In genomic region chr2:120850424-120851082, GRCm38 (mm10) we compare ENCODE assay signal across 8 mouse cellular contexts. TPM values are rescaled to one million over a fixed set of nuclear protein-coding genes. Genes with fewer than 3 reads are reported as not detected.
A peak's percentile ranks its signal among the peaks of the same experiment; 100 is the strongest.
DNase-seq lines count a peak whose midpoint lies in the region; ATAC-seq and TF ChIP-seq lines count a peak whose summit lies in the region.

Gene Ttbk2, minus strand, starts transcription at chr2:120850604.

- H3K9ac ChIP-seq in embryonic facial prominence, embryonic 13.5 days = peak within 1 kb of the TSS; percentile 88
- H3K9ac ChIP-seq in limb, embryonic 12.5 days (replicated peaks) = peak within 1 kb of the TSS; percentile 86
- H3K9ac ChIP-seq in midbrain, embryonic 15.5 days = peak within 1 kb of the TSS; percentile 89

- no peak for TF ChIP-seq CTCF in kidney, adult 2 months (conservative IDR thresholded peaks at IDR 0.05; ENCODE audit: insufficient read depth, insufficient read length, low read depth, low read length)
- TF ChIP-seq CTCF in spleen, adult 2 months (IDR thresholded peaks at IDR 0.05; ENCODE audit: extremely low read depth, insufficient read depth, insufficient read length, insufficient replicate concordance) = no peak

- peak; percentile 95 for DNase-seq in 3134 (ENCODE audit: extremely low read depth, insufficient read length, low spot score)
- peak; percentile 98 for DNase-seq in adrenal gland, postnatal 36 days
- peak; percentile 98 to 100 for DNase-seq in heart, adult 18-20 months
- peak; percentile 99 for DNase-seq in kidney, adult 2 months
- DNase-seq in spleen, adult 2 months (ENCODE audit: low read depth in 1 of 2, low spot score in 2 of 2) = peak; percentile 83 to 94

- peak within 1 kb of the TSS; percentile 87 for H3K4me3 ChIP-seq in embryonic facial prominence, embryonic 13.5 days
- H3K4me3 ChIP-seq in kidney, adult 2 months (ENCODE audit: insufficient read depth, low read depth, low read length) = peak within 1 kb of the TSS; percentile 72
- peak within 1 kb of the TSS; percentile 89 for H3K4me3 ChIP-seq in limb, embryonic 12.5 days (replicated peaks)
- H3K4me3 ChIP-seq in midbrain, embryonic 15.5 days = peak within 1 kb of the TSS; percentile 88
- H3K4me3 ChIP-seq in spleen, adult 2 months (ENCODE audit: extremely low read depth, insufficient read depth, insufficient read length) = peak within 1 kb of the TSS; percentile 80

- H3K4me2 ChIP-seq in embryonic facial prominence, embryonic 13.5 days = peak within 1 kb of the TSS; percentile 85
- peak within 1 kb of the TSS; percentile 84 for H3K4me2 ChIP-seq in limb, embryonic 12.5 days
- H3K4me2 ChIP-seq in midbrain, embryonic 15.5 days = peak within 1 kb of the TSS; percentile 63

- WGBS in embryonic facial prominence, embryonic 13.5 days = 1% methylated on average over 38 of the region's 39 CpGs
- WGBS in kidney, adult 2 months = 2% methylated on average over 39 of the region's 39 CpGs
- WGBS in limb, embryonic 12.5 days = under 1% methylated on average over 39 of the region's 39 CpGs
- 1% methylated on average over 39 of the region's 39 CpGs for WGBS in midbrain, embryonic 15.5 days
- WGBS in spleen, adult 2 months = 3% methylated on average over 39 of the region's 39 CpGs

- H3K9me3 ChIP-seq in embryonic facial prominence, embryonic 13.5 days = no peaks in the 10 kb centered on the region
- H3K9me3 ChIP-seq in limb, embryonic 12.5 days = no peaks in the 10 kb centered on the region
- H3K9me3 ChIP-seq in midbrain, embryonic 15.5 days = no peaks in the 10 kb centered on the region

- 0 out of 2 replicates have a peak, but pooled peaks cover 6% of the 10 kb centered on the region for H3K4me1 ChIP-seq in embryonic facial prominence, embryonic 13.5 days
- peaks cover 14% of the 10 kb centered on the region; the same call in 1 of the 2 replicates for H3K4me1 ChIP-seq in kidney, adult 2 months (ENCODE audit: control insufficient read depth, insufficient read depth, low read length)
- peaks cover 6% of the 10 kb centered on the region for H3K4me1 ChIP-seq in limb, embryonic 12.5 days (replicated peaks)
- peaks cover 17% of the 10 kb centered on the region for H3K4me1 ChIP-seq in midbrain, embryonic 15.5 days
- no peaks in the 10 kb centered on the region for H3K4me1 ChIP-seq in spleen, adult 2 months (ENCODE audit: control insufficient read depth, insufficient read depth, insufficient read length)

- peak; percentile 22 for TF ChIP-seq POLR2A in kidney, adult 2 months (IDR thresholded peaks at IDR 0.05; ENCODE audit: low read depth, low read length)
- TF ChIP-seq POLR2A in spleen, adult 2 months (IDR thresholded peaks at IDR 0.05; ENCODE audit: low read depth, low read length) = no peak

- peak within 1 kb of the TSS; percentile 76 for H3K27ac ChIP-seq in embryonic facial prominence, embryonic 13.5 days
- H3K27ac ChIP-seq in kidney, adult 2 months (ENCODE audit: insufficient read depth, low read depth, low read length) = peak within 1 kb of the TSS; percentile 33; the same call in 1 of the 2 replicates
- H3K27ac ChIP-seq in limb, embryonic 12.5 days = 0 out of 2 replicates have a peak within 1 kb of the TSS, but pooled peaks have one; percentile 50
- peak within 1 kb of the TSS; percentile 92 for H3K27ac ChIP-seq in midbrain, embryonic 15.5 days
- no peak within 1 kb of the TSS for H3K27ac ChIP-seq in spleen, adult 2 months (ENCODE audit: insufficient read depth, low read length)

- ATAC-seq in embryonic facial prominence, embryonic 13.5 days (ENCODE audit: insufficient number of reproducible peaks, insufficient read depth, low FRiP score, low TSS enrichment, low read depth) = peak; percentile 100
- peak; percentile 100 for ATAC-seq in limb, embryonic 12.5 days (ENCODE audit: insufficient number of reproducible peaks, insufficient read depth, low FRiP score, low TSS enrichment, low read depth)
- ATAC-seq in midbrain, embryonic 15.5 days (replicated peaks) = peak; percentile 100

- H3K27me3 ChIP-seq in embryonic facial prominence, embryonic 13.5 days = no peaks in the 10 kb centered on the region
- H3K27me3 ChIP-seq in kidney, adult 2 months (replicated peaks; ENCODE audit: control insufficient read depth, insufficient read depth, low read length) = no peaks in the 10 kb centered on the region
- no peaks in the 10 kb centered on the region for H3K27me3 ChIP-seq in limb, embryonic 12.5 days
- H3K27me3 ChIP-seq in midbrain, embryonic 15.5 days (replicated peaks) = no peaks in the 10 kb centered on the region
- no peaks in the 10 kb centered on the region for H3K27me3 ChIP-seq in spleen, adult 2 months (ENCODE audit: control insufficient read depth, insufficient read depth, low read length)

- H3K36me3 ChIP-seq in embryonic facial prominence, embryonic 13.5 days = no peaks in the 10 kb centered on the region
- no peaks in the 10 kb centered on the region for H3K36me3 ChIP-seq in kidney, adult 2 months (ENCODE audit: control insufficient read depth, insufficient read depth, low read length)
- no peaks in the 10 kb centered on the region for H3K36me3 ChIP-seq in limb, embryonic 12.5 days
- no peaks in the 10 kb centered on the region for H3K36me3 ChIP-seq in midbrain, embryonic 15.5 days (replicated peaks)
- H3K36me3 ChIP-seq in spleen, adult 2 months (ENCODE audit: control insufficient read depth, insufficient read depth, low read length) = no peaks in the 10 kb centered on the region

RNA-seq across cellular contexts. Expression of gene Ttbk2, which starts in this region (rescaled TPM):
- 10 to 100 TPM; 13.5 to 14.4 TPM for total RNA-seq in adrenal gland, postnatal 36 days (2021)
- polyA plus RNA-seq in embryonic facial prominence, embryonic 13.5 days (2015; fragmentation: Nextera tagmentation; extraction: Ambion mirVana) = 5.6 and 5.8 TPM in 2 replicates
- total RNA-seq in heart, adult 18-20 months (2021) = 10 to 100 TPM; 10.1 to 13.2 TPM
- 2.6 and 2.9 TPM in 2 replicates for polyA plus RNA-seq in kidney, adult 2 months (2012; rRNA removed)
- polyA plus RNA-seq in limb, embryonic 12.5 days (2016; fragmentation: Nextera tagmentation; extraction: Ambion mirVana) = 6.3 and 7.9 TPM in 2 replicates
- polyA plus RNA-seq in midbrain, embryonic 15.5 days (2015; fragmentation: Nextera tagmentation; extraction: Ambion mirVana) = 12.3 and 12.6 TPM in 2 replicates
- 0.96 and 1.8 TPM in 2 replicates for polyA plus RNA-seq in spleen, adult 2 months (2012; rRNA removed)
